Mouse (Mus musculus) left cerebral cortex, adult 11 months (tissue): ENCODE results near the gene Rptor.

Source experiments
- DNase-seq: peaks from one replicate; pipeline ENCODE4 v3.0.0; 2022; ENCODE audit warnings: low spot score

Gene Rptor

GRCm38 (mm10) chr11:119907006-119907650 is 304.4 kb downstream of the Rptor start:
- no peak for DNase-seq

- DNase-seq = no peak
Measured at GRCm38 (mm10) chr11:119907711-119908110, 305.0 kb downstream of the Rptor start.

GRCm38 (mm10) chr11:119909436-119909835 is 306.7 kb downstream of the Rptor start:
- no peak for DNase-seq

GRCm38 (mm10) chr11:119912845-119913244 is 310.1 kb downstream of the Rptor start:
- no peak for DNase-seq

GRCm38 (mm10) chr11:119913291-119913934 is 310.7 kb downstream of the Rptor start, which contains the start of gene Chmp6:
Chmp6 (plus strand) TSS chr11:119913441.
- peak; percentile 80 for DNase-seq

GRCm38 (mm10) chr11:119913935-119914314 is 311.2 kb downstream of the Rptor start:
- DNase-seq = no peak

GRCm38 (mm10) chr11:119914381-119914780 is 311.7 kb downstream of the Rptor start:
- no peak for DNase-seq

- no peak for DNase-seq
Measured at GRCm38 (mm10) chr11:119915666-119916065, 313.0 kb downstream of the Rptor start.

GRCm38 (mm10) chr11:119916102-119916790 is 313.5 kb downstream of the Rptor start:
- DNase-seq = no peak

- DNase-seq = no peak
Measured at GRCm38 (mm10) chr11:119916834-119917469, 314.2 kb downstream of the Rptor start.

- no peak for DNase-seq
Measured at GRCm38 (mm10) chr11:119918521-119918920, 315.8 kb downstream of the Rptor start.

GRCm38 (mm10) chr11:119919432-119919831 is 316.7 kb downstream of the Rptor start:
- DNase-seq = no peak

- no peak for DNase-seq
Measured at GRCm38 (mm10) chr11:119919897-119920296, 317.2 kb downstream of the Rptor start.

GRCm38 (mm10) chr11:119920668-119921067 is 318.0 kb downstream of the Rptor start:
- DNase-seq = no peak

GRCm38 (mm10) chr11:119925176-119925575 is 322.5 kb downstream of the Rptor start:
- DNase-seq = no peak

GRCm38 (mm10) chr11:119926762-119927161 is 324.1 kb downstream of the Rptor start:
- no peak for DNase-seq

GRCm38 (mm10) chr11:119928023-119928681 is 325.4 kb downstream of the Rptor start:
- DNase-seq = no peak

- no peak for DNase-seq
Measured at GRCm38 (mm10) chr11:119929603-119930265, 327.0 kb downstream of the Rptor start.

- DNase-seq = no peak
Measured at GRCm38 (mm10) chr11:119931809-119932208, 329.1 kb downstream of the Rptor start.

- DNase-seq = no peak
Measured at GRCm38 (mm10) chr11:119933142-119933541, 330.4 kb downstream of the Rptor start.

GRCm38 (mm10) chr11:119933819-119934583 is 331.3 kb downstream of the Rptor start:
- DNase-seq = no peak
